In the genomic region with DNA sequence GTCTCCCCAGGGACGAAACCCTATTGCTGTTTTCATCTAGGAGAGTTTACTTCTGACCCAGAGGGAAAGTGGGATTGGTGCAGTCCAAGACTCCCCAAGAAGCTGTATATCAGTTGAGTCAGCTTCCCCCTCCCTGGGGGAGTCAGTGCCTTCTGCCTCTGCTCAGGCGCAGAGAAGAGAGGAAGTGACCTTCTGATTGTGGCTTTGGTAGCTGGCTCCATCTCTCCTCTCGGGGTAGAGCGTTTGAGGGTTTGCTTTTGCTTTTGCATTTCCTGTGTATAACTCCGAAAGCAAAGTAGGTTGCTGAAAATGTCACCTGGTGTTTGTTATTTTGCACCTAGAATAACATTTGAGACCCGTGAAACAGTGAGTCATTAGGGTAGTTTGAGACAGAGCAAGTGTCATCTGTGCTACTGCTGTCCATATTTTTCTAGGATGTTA, we compare ENCODE assay signal across 9 mouse cellular contexts. TPM values are rescaled to one million over a fixed set of nuclear protein-coding genes. Genes with fewer than 3 reads are reported as not detected.
DNase-seq lines count a peak whose midpoint lies in the region; ATAC-seq and TF ChIP-seq lines count a peak whose summit lies in the region.
"Had no signal": no experiment of that assay in that cellular context is flagged by ENCODE, and none has a peak within 500 bp of the region (broad histone marks: within the 10 kb centered on the region; RNA-seq: fewer than 3 reads in every experiment).

No protein-coding gene starts in this region.

- H3K9ac ChIP-seq in kidney, embryonic 14.5 days (ENCODE audit: low read depth, low read length) = no peak overlapping the region
- H3K9ac ChIP-seq in midbrain, postnatal 0 days (replicated peaks; ENCODE audit: low read length, poor library complexity, severe bottlenecking) = no peak overlapping the region
- H3K9ac ChIP-seq: embryonic facial prominence, embryonic 13.5 days had no signal

- H3K27me3 ChIP-seq in kidney, embryonic 14.5 days (ENCODE audit: control insufficient read depth, insufficient read depth, low read length) = no peaks in the 10 kb centered on the region; the same call in 1 of the 2 replicates
- H3K27me3 ChIP-seq in midbrain, postnatal 0 days (ENCODE audit: insufficient read depth, low read length) = no peaks in the 10 kb centered on the region
- H3K27me3 ChIP-seq: embryonic facial prominence, embryonic 13.5 days had no signal

- 0 out of 2 replicates have a peak overlapping the region, but pooled peaks have one; percentile 3 for H3K4me2 ChIP-seq in kidney, embryonic 14.5 days (replicated peaks; ENCODE audit: low read depth, low read length)
- H3K4me2 ChIP-seq in midbrain, postnatal 0 days (ENCODE audit: low read depth, low read length, poor library complexity, severe bottlenecking) = no peak overlapping the region
- H3K4me2 ChIP-seq: embryonic facial prominence, embryonic 13.5 days had no signal

- WGBS in kidney, embryonic 14.5 days = 35% methylated on average over 6 of the region's 6 CpGs
- WGBS in midbrain, postnatal 0 days = 86% methylated on average over 6 of the region's 6 CpGs

- peaks cover 51% of the 10 kb centered on the region for H3K4me1 ChIP-seq in kidney, embryonic 14.5 days (ENCODE audit: control insufficient read depth, insufficient read depth, low read length)
- no peaks in the 10 kb centered on the region for H3K4me1 ChIP-seq in midbrain, postnatal 0 days (ENCODE audit: insufficient read depth, low read length)

- ATAC-seq in kidney, embryonic 14.5 days (ENCODE audit: low FRiP score, low TSS enrichment) = no peak
- no peak for ATAC-seq in midbrain, postnatal 0 days (ENCODE audit: low FRiP score)

- no peak for DNase-seq in gastrocnemius, adult 2 months
- no peak for DNase-seq in gastrocnemius, postnatal 25 days
- DNase-seq in T-cell, adult 2 months (ENCODE audit: low spot score) = peak; percentile 85
- DNase-seq in skeletal muscle tissue, adult 2 months (ENCODE audit: low read depth, low spot score) = peak; percentile 36
- DNase-seq in Muller cell, postnatal 12 days (ENCODE audit: inconsistent ontology term) = no peak
- DNase-seq in gastrocnemius, postnatal 10 days = no peak
- DNase-seq in midbrain, postnatal 0 days (ENCODE audit: low spot score) = no peak

- H3K36me3 ChIP-seq in kidney, embryonic 14.5 days (ENCODE audit: control insufficient read depth, insufficient read depth, low read length) = no peaks in the 10 kb centered on the region
- no peaks in the 10 kb centered on the region for H3K36me3 ChIP-seq in midbrain, postnatal 0 days (ENCODE audit: insufficient read depth, low read length)
- H3K36me3 ChIP-seq: embryonic facial prominence, embryonic 13.5 days had no signal

- intact Hi-C loops in gastrocnemius, adult 2 months (cut with DNase I) = no loop called here

- H3K9me3 ChIP-seq in kidney, embryonic 14.5 days (ENCODE audit: control insufficient read depth, low read length) = no peaks in the 10 kb centered on the region
- no peaks in the 10 kb centered on the region for H3K9me3 ChIP-seq in midbrain, postnatal 0 days (ENCODE audit: low read length)
- H3K9me3 ChIP-seq: embryonic facial prominence, embryonic 13.5 days had no signal

- H3K4me3 ChIP-seq in gastrocnemius, adult 2 months = peak overlapping the region; percentile 20; the same call in 1 of the 2 replicates
- no peak overlapping the region for H3K4me3 ChIP-seq in kidney, embryonic 14.5 days (ENCODE audit: low read length)
- H3K4me3 ChIP-seq in midbrain, postnatal 0 days (ENCODE audit: low read depth, low read length) = no peak overlapping the region
- H3K4me3 ChIP-seq: embryonic facial prominence, embryonic 13.5 days had no signal

- TF ChIP-seq CTCF in gastrocnemius, adult 2 months (IDR thresholded peaks at IDR 0.05) = no peak
- TF ChIP-seq CTCF in midbrain, postnatal 0 days (IDR thresholded peaks at IDR 0.05) = no peak

- 0 out of 2 replicates have a peak overlapping the region, but pooled peaks have one; percentile 1 for H3K27ac ChIP-seq in gastrocnemius, adult 2 months
- 0 out of 2 replicates have a peak overlapping the region, but pooled peaks have one; percentile 32 for H3K27ac ChIP-seq in kidney, embryonic 14.5 days (ENCODE audit: low read depth, low read length)
- no peak overlapping the region for H3K27ac ChIP-seq in midbrain, postnatal 0 days (ENCODE audit: low read depth, low read length)
- H3K27ac ChIP-seq: embryonic facial prominence, embryonic 13.5 days had no signal

RNA-seq across cellular contexts. Expression of gene Rapgef1, which starts 42.3 kb away (rescaled TPM):
- 100 to 1,000 TPM; 135 to 139 TPM for total RNA-seq in gastrocnemius, adult 2 months (2021)
- total RNA-seq in gastrocnemius, postnatal 25 days (2021) = 100 to 1,000 TPM; 102 to 112 TPM
- polyA plus RNA-seq in kidney, embryonic 14.5 days (2014; fragmentation: Nextera tagmentation; extraction: Ambion mirVana) = 11.2 and 16.6 TPM in 2 replicates
- 10 to 100 TPM; 90.9 to 92.2 TPM for total RNA-seq in gastrocnemius, postnatal 10 days (2021)
- total RNA-seq in midbrain, postnatal 0 days (2014; rRNA removed) = 98.7 and 109 TPM in 2 replicates
- 15.4 and 16.2 TPM in 2 replicates for polyA plus RNA-seq in midbrain, postnatal 0 days (2015; fragmentation: Nextera tagmentation; extraction: Ambion mirVana)

Comparison
In these comparisons a context has a peak if more than half of its experiments do, and no peak if none do; other contexts are left out.
1. DNase-seq: peak in T-cell, adult 2 months (single experiment) and skeletal muscle tissue, adult 2 months (single experiment); none in gastrocnemius, adult 2 months (single experiment), gastrocnemius, postnatal 25 days (single experiment), Muller cell, postnatal 12 days (single experiment), gastrocnemius, postnatal 10 days (single experiment) and midbrain, postnatal 0 days (single experiment).